In the genomic region with DNA sequence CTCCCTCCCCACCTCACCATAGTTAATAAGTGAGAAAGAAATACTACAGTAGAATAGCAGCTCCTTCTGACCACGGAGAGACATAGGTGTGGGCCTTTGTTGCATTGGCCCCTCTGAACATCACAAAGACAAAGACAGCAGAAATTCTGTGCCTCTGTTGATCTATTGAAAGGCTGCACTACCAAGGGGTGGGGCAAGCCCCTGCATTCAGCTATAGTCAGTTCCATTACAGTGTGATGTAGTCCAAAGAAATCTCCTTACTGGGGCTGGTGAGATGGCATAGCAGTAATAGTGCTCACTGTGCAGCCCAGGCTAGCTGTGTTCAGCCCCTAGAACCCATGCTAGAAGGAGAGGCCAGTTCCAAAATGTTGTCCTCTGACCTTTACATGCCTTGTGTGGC, we compare ENCODE assay signal across 14 mouse cellular contexts. TPM values are rescaled to one million over a fixed set of nuclear protein-coding genes. Genes with fewer than 3 reads are reported as not detected.
A peak's percentile ranks its signal among the peaks of the same experiment; 100 is the strongest.
DNase-seq lines count a peak whose midpoint lies in the region; ATAC-seq lines count a peak whose summit lies in the region.
"Had no signal": no experiment of that assay in that cellular context is flagged by ENCODE, and none has a peak within 500 bp of the region (broad histone marks: within the 10 kb centered on the region; RNA-seq: fewer than 3 reads in every experiment).

No protein-coding gene starts in this region.

- no peak for DNase-seq in frontal cortex, adult 2 months (ENCODE audit: extremely low spot score in 1 of 2, low spot score in 1 of 2)
- no peak for DNase-seq in midbrain, embryonic 11.5 days (ENCODE audit: low spot score, missing footprints)
- peak; percentile 72 for DNase-seq in R1 (ENCODE audit: low read depth, low spot score)
- no peak for DNase-seq in spleen, postnatal 36 days (ENCODE audit: low spot score in 2 of 2)

- H3K4me2 ChIP-seq in midbrain, embryonic 13.5 days (replicated peaks), result no peak overlapping the region
- H3K4me2 ChIP-seq in midbrain, embryonic 11.5 days, result no peak overlapping the region
- H3K4me2 ChIP-seq in neural tube, embryonic 15.5 days, result no peak overlapping the region
- H3K4me2 ChIP-seq: heart, embryonic 15.5 days; lung, embryonic 15.5 days; neural tube, embryonic 12.5 days had no signal

- H3K4me3 ChIP-seq in midbrain, embryonic 13.5 days (replicated peaks), result no peak overlapping the region
- H3K4me3 ChIP-seq in midbrain, embryonic 11.5 days (ENCODE audit: low read depth, low read length), result no peak overlapping the region
- no peak overlapping the region for H3K4me3 ChIP-seq in neural tube, embryonic 15.5 days (replicated peaks)
- H3K4me3 ChIP-seq: embryonic facial prominence, embryonic 10.5 days; heart, embryonic 15.5 days; lung, embryonic 15.5 days; neural tube, embryonic 12.5 days had no signal

- 93% methylated on average over 1 of the region's 1 CpGs for WGBS in midbrain, embryonic 13.5 days
- WGBS in midbrain, embryonic 11.5 days, result 91% methylated on average over 1 of the region's 1 CpGs
- 90% methylated on average over 1 of the region's 1 CpGs for WGBS in neural tube, embryonic 15.5 days

- no peaks in the 10 kb centered on the region for H3K4me1 ChIP-seq in midbrain, embryonic 13.5 days (replicated peaks)
- H3K4me1 ChIP-seq in midbrain, embryonic 11.5 days (ENCODE audit: control insufficient read depth, insufficient read depth, low read length), result no peaks in the 10 kb centered on the region
- H3K4me1 ChIP-seq in neural tube, embryonic 15.5 days, result no peaks in the 10 kb centered on the region
- H3K4me1 ChIP-seq: embryonic facial prominence, embryonic 10.5 days; lung, embryonic 15.5 days; neural tube, embryonic 12.5 days had no signal

- H3K9me3 ChIP-seq in midbrain, embryonic 13.5 days, result no peaks in the 10 kb centered on the region
- H3K9me3 ChIP-seq in midbrain, embryonic 11.5 days (ENCODE audit: control insufficient read depth, low read length), result no peaks in the 10 kb centered on the region
- no peaks in the 10 kb centered on the region for H3K9me3 ChIP-seq in neural tube, embryonic 15.5 days (replicated peaks)
- H3K9me3 ChIP-seq: embryonic facial prominence, embryonic 10.5 days; heart, embryonic 15.5 days; lung, embryonic 15.5 days; neural tube, embryonic 12.5 days had no signal

- peak; percentile 8; the same call in 1 of the 2 replicates for ATAC-seq in frontal cortex, adult (ENCODE audit: low TSS enrichment)
- peak; percentile 34; the same call in 1 of the 2 replicates for ATAC-seq in midbrain, embryonic 13.5 days
- no peak for ATAC-seq in midbrain, embryonic 11.5 days (ENCODE audit: low FRiP score)
- peak; percentile 16; the same call in 1 of the 2 replicates for ATAC-seq in neural tube, embryonic 15.5 days (ENCODE audit: low FRiP score)

- no peak overlapping the region for H3K9ac ChIP-seq in midbrain, embryonic 13.5 days (replicated peaks)
- no peak overlapping the region for H3K9ac ChIP-seq in midbrain, embryonic 11.5 days (ENCODE audit: low read length)
- H3K9ac ChIP-seq in neural tube, embryonic 15.5 days (replicated peaks), result no peak overlapping the region
- H3K9ac ChIP-seq: heart, embryonic 15.5 days; liver, embryonic 14.5 days; lung, embryonic 15.5 days; neural tube, embryonic 12.5 days had no signal

- H3K36me3 ChIP-seq in midbrain, embryonic 13.5 days, result no peaks in the 10 kb centered on the region
- H3K36me3 ChIP-seq in midbrain, embryonic 11.5 days (ENCODE audit: control insufficient read depth, insufficient read depth, low read length), result no peaks in the 10 kb centered on the region
- no peaks in the 10 kb centered on the region for H3K36me3 ChIP-seq in neural tube, embryonic 15.5 days
- H3K36me3 ChIP-seq: embryonic facial prominence, embryonic 10.5 days; heart, embryonic 15.5 days; lung, embryonic 15.5 days; neural tube, embryonic 12.5 days had no signal

- H3K27ac ChIP-seq in midbrain, embryonic 13.5 days, result no peak overlapping the region
- H3K27ac ChIP-seq in midbrain, embryonic 11.5 days (ENCODE audit: low read depth, low read length), result no peak overlapping the region
- H3K27ac ChIP-seq in neural tube, embryonic 15.5 days (replicated peaks), result no peak overlapping the region
- H3K27ac ChIP-seq: embryonic facial prominence, embryonic 10.5 days; heart, embryonic 15.5 days; liver, embryonic 14.5 days; lung, embryonic 15.5 days; macrophage; neural tube, embryonic 12.5 days had no signal

- H3K27me3 ChIP-seq in midbrain, embryonic 13.5 days, result no peaks in the 10 kb centered on the region
- no peaks in the 10 kb centered on the region for H3K27me3 ChIP-seq in midbrain, embryonic 11.5 days (ENCODE audit: control insufficient read depth, insufficient read depth, low read length)
- H3K27me3 ChIP-seq in neural tube, embryonic 15.5 days (replicated peaks), result no peaks in the 10 kb centered on the region
- H3K27me3 ChIP-seq: CH12.LX; heart, embryonic 15.5 days; lung, embryonic 15.5 days; neural tube, embryonic 12.5 days had no signal

RNA-seq across cellular contexts. Expression of a gene that starts 14.2 kb away (rescaled TPM):
- 57.4 and 65.6 TPM in 2 replicates for polyA plus RNA-seq in frontal cortex, adult 2 months (2012; rRNA removed)
- polyA plus RNA-seq in midbrain, embryonic 13.5 days (2015; fragmentation: Nextera tagmentation; extraction: Ambion mirVana), result 51.3 and 56.5 TPM in 2 replicates
- polyA plus RNA-seq in midbrain, embryonic 11.5 days (2014; fragmentation: Nextera tagmentation; extraction: Ambion mirVana), result 112 and 126 TPM in 2 replicates
- 49.9 and 78.2 TPM in 2 replicates for polyA plus RNA-seq in neural tube, embryonic 15.5 days (2015; fragmentation: Nextera tagmentation; extraction: Ambion mirVana)

RNA-seq across cellular contexts. Expression of a gene that starts 14.8 kb away (rescaled TPM):
- polyA plus RNA-seq in frontal cortex, adult 2 months (2012; rRNA removed), result 3.5 and 4.3 TPM in 2 replicates
- polyA plus RNA-seq in midbrain, embryonic 13.5 days (2015; fragmentation: Nextera tagmentation; extraction: Ambion mirVana), result 1.6 and 2.7 TPM in 2 replicates
- polyA plus RNA-seq in midbrain, embryonic 11.5 days (2014; fragmentation: Nextera tagmentation; extraction: Ambion mirVana), result 0.66 and 0.85 TPM in 2 replicates
- 4.2 and 4.6 TPM in 2 replicates for polyA plus RNA-seq in neural tube, embryonic 15.5 days (2015; fragmentation: Nextera tagmentation; extraction: Ambion mirVana)
- polyA plus RNA-seq: liver, embryonic 14.5 days; macrophage had no signal

RNA-seq across cellular contexts. Expression of a gene that starts 14.8 kb away (rescaled TPM):
- polyA plus RNA-seq in frontal cortex, adult 2 months (2012; rRNA removed), result 39.7 and 41.0 TPM in 2 replicates
- 35.0 and 37.0 TPM in 2 replicates for polyA plus RNA-seq in midbrain, embryonic 13.5 days (2015; fragmentation: Nextera tagmentation; extraction: Ambion mirVana)
- polyA plus RNA-seq in midbrain, embryonic 11.5 days (2014; fragmentation: Nextera tagmentation; extraction: Ambion mirVana), result 50.7 and 60.0 TPM in 2 replicates
- 37.6 and 42.4 TPM in 2 replicates for polyA plus RNA-seq in neural tube, embryonic 15.5 days (2015; fragmentation: Nextera tagmentation; extraction: Ambion mirVana)

RNA-seq across cellular contexts. Expression of a gene that starts 28.9 kb away (rescaled TPM):
- 15.2 and 18.1 TPM in 2 replicates for polyA plus RNA-seq in frontal cortex, adult 2 months (2012; rRNA removed)
- polyA plus RNA-seq in midbrain, embryonic 13.5 days (2015; fragmentation: Nextera tagmentation; extraction: Ambion mirVana), result 27.9 and 31.9 TPM in 2 replicates
- polyA plus RNA-seq in midbrain, embryonic 11.5 days (2014; fragmentation: Nextera tagmentation; extraction: Ambion mirVana), result 34.0 and 36.6 TPM in 2 replicates
- polyA plus RNA-seq in neural tube, embryonic 15.5 days (2015; fragmentation: Nextera tagmentation; extraction: Ambion mirVana), result 22.7 and 29.6 TPM in 2 replicates

RNA-seq across cellular contexts. Expression of a gene that starts 54.8 kb away (rescaled TPM):
- 16.8 and 19.4 TPM in 2 replicates for polyA plus RNA-seq in frontal cortex, adult 2 months (2012; rRNA removed)
- polyA plus RNA-seq in midbrain, embryonic 13.5 days (2015; fragmentation: Nextera tagmentation; extraction: Ambion mirVana), result 20.6 and 22.8 TPM in 2 replicates
- 19.1 TPM in 2 replicates for polyA plus RNA-seq in midbrain, embryonic 11.5 days (2014; fragmentation: Nextera tagmentation; extraction: Ambion mirVana)
- polyA plus RNA-seq in neural tube, embryonic 15.5 days (2015; fragmentation: Nextera tagmentation; extraction: Ambion mirVana), result 17.7 and 17.9 TPM in 2 replicates
